Mouse (Mus musculus): ENCODE measurements around the gene Lce3a. TPM values are rescaled to one million over a fixed set of nuclear protein-coding genes. Genes with fewer than 3 reads are reported as not detected.

The Lce3a gene
- not detected in 2 replicates for total RNA-seq (2014; rRNA removed)
- not detected in 2 replicates for polyA plus RNA-seq (2012; rRNA removed)

GRCm38 (mm10) chr3:92926130-92926529, at the start of gene Lce3a:
Lce3a (minus strand) TSS chr3:92926230.
- DNase-seq (ENCODE audit: extremely low read depth, low read depth, low spot score) = no peak
- H3K9ac ChIP-seq (ENCODE audit: low read depth, low read length) = no peak within 1 kb of the TSS
- no peaks in the 10 kb centered on the region for H3K36me3 ChIP-seq (ENCODE audit: control insufficient read depth, insufficient read depth, low read length)
- 70% methylated on average over 2 of the region's 2 CpGs for WGBS
- TF ChIP-seq CTCF (IDR thresholded peaks at IDR 0.05; ENCODE audit: low read depth, low read length) (no peak), POLR2A (IDR thresholded peaks at IDR 0.05; ENCODE audit: extremely low read depth, insufficient read depth, low read length) (no peak)
- H3K79me2 ChIP-seq (ENCODE audit: control insufficient read depth, insufficient read depth, low read length) = no peaks in the 10 kb centered on the region
- no peaks in the 10 kb centered on the region for H3K27me3 ChIP-seq (ENCODE audit: control insufficient read depth, insufficient read depth, low read length)
- H3K4me1 ChIP-seq (ENCODE audit: control insufficient read depth, insufficient read depth, low read length) = no peaks in the 10 kb centered on the region
- H3K4me3 ChIP-seq (ENCODE audit: insufficient read depth, low read depth, low read length) = no peak within 1 kb of the TSS
- no peak within 1 kb of the TSS for H3K27ac ChIP-seq (replicated peaks; ENCODE audit: insufficient read depth, low read depth, low read length)

GRCm38 (mm10) chr3:92966761-92967160, 40.7 kb upstream of the Lce3a start, which contains the start of gene Lce3e:
Lce3e (plus strand) TSS chr3:92967061.
- no peaks in the 10 kb centered on the region for H3K79me2 ChIP-seq (ENCODE audit: control insufficient read depth, insufficient read depth, low read length)
- H3K27me3 ChIP-seq (ENCODE audit: control insufficient read depth, insufficient read depth, low read length) = no peaks in the 10 kb centered on the region
- H3K27ac ChIP-seq (replicated peaks; ENCODE audit: insufficient read depth, low read depth, low read length) = no peak within 1 kb of the TSS
- DNase-seq (ENCODE audit: extremely low read depth, low read depth, low spot score) = no peak
- no peak within 1 kb of the TSS for H3K4me3 ChIP-seq (ENCODE audit: insufficient read depth, low read depth, low read length)
- WGBS = 86% methylated on average over 2 of the region's 2 CpGs
- TF ChIP-seq CTCF (IDR thresholded peaks at IDR 0.05; ENCODE audit: low read depth, low read length) (no peak), POLR2A (IDR thresholded peaks at IDR 0.05; ENCODE audit: extremely low read depth, insufficient read depth, low read length) (no peak)
- H3K9ac ChIP-seq (ENCODE audit: low read depth, low read length) = no peak within 1 kb of the TSS
- no peaks in the 10 kb centered on the region for H3K36me3 ChIP-seq (ENCODE audit: control insufficient read depth, insufficient read depth, low read length)
- H3K4me1 ChIP-seq (ENCODE audit: control insufficient read depth, insufficient read depth, low read length) = no peaks in the 10 kb centered on the region

GRCm38 (mm10) chr3:92957090-92957489, 31.1 kb upstream of the Lce3a start, which contains the start of gene Lce3d:
Lce3d (plus strand) TSS chr3:92957390.
- no peak within 1 kb of the TSS for H3K4me3 ChIP-seq (ENCODE audit: insufficient read depth, low read depth, low read length)
- no peak for DNase-seq (ENCODE audit: extremely low read depth, low read depth, low spot score)
- H3K9ac ChIP-seq (ENCODE audit: low read depth, low read length) = no peak within 1 kb of the TSS
- H3K4me1 ChIP-seq (ENCODE audit: control insufficient read depth, insufficient read depth, low read length) = no peaks in the 10 kb centered on the region
- 92% methylated on average over 1 of the region's 1 CpGs for WGBS
- H3K27ac ChIP-seq (replicated peaks; ENCODE audit: insufficient read depth, low read depth, low read length) = no peak within 1 kb of the TSS
- no peaks in the 10 kb centered on the region for H3K79me2 ChIP-seq (ENCODE audit: control insufficient read depth, insufficient read depth, low read length)
- H3K27me3 ChIP-seq (ENCODE audit: control insufficient read depth, insufficient read depth, low read length) = no peaks in the 10 kb centered on the region
- H3K36me3 ChIP-seq (ENCODE audit: control insufficient read depth, insufficient read depth, low read length) = no peaks in the 10 kb centered on the region
- TF ChIP-seq POLR2A (IDR thresholded peaks at IDR 0.05; ENCODE audit: extremely low read depth, insufficient read depth, low read length) (no peak), CTCF (IDR thresholded peaks at IDR 0.05; ENCODE audit: low read depth, low read length) (no peak)

- 50% methylated on average over 1 of the region's 1 CpGs for WGBS
- DNase-seq (ENCODE audit: extremely low read depth, low read depth, low spot score) = no peak
- H3K27ac ChIP-seq (replicated peaks; ENCODE audit: insufficient read depth, low read depth, low read length) = no peak within 1 kb of the TSS
- no peaks in the 10 kb centered on the region for H3K4me1 ChIP-seq (ENCODE audit: control insufficient read depth, insufficient read depth, low read length)
- H3K4me3 ChIP-seq (ENCODE audit: insufficient read depth, low read depth, low read length) = no peak within 1 kb of the TSS
- no peaks in the 10 kb centered on the region for H3K27me3 ChIP-seq (ENCODE audit: control insufficient read depth, insufficient read depth, low read length)
- TF ChIP-seq CTCF (IDR thresholded peaks at IDR 0.05; ENCODE audit: low read depth, low read length) (no peak), POLR2A (IDR thresholded peaks at IDR 0.05; ENCODE audit: extremely low read depth, insufficient read depth, low read length) (no peak)
- no peak within 1 kb of the TSS for H3K9ac ChIP-seq (ENCODE audit: low read depth, low read length)
- H3K79me2 ChIP-seq (ENCODE audit: control insufficient read depth, insufficient read depth, low read length) = no peaks in the 10 kb centered on the region
- no peaks in the 10 kb centered on the region for H3K36me3 ChIP-seq (ENCODE audit: control insufficient read depth, insufficient read depth, low read length)
Measured at GRCm38 (mm10) chr3:92944186-92944585, 18.2 kb upstream of the Lce3a start, which contains the start of gene Lce3c. Lce3c (plus strand) TSS chr3:92944486.

GRCm38 (mm10) chr3:92932679-92933078, 6.6 kb upstream of the Lce3a start, which contains the start of gene Lce3b:
Lce3b (plus strand) TSS chr3:92932979.
- 44% methylated on average over 2 of the region's 2 CpGs for WGBS
- Histone ChIP-seq H3K79me2 (ENCODE audit: control insufficient read depth, insufficient read depth, low read length) (no peaks in the 10 kb centered on the region), H3K36me3 (ENCODE audit: control insufficient read depth, insufficient read depth, low read length) (no peaks in the 10 kb centered on the region), H3K4me3 (ENCODE audit: insufficient read depth, low read depth, low read length) (no peak within 1 kb of the TSS), H3K4me1 (ENCODE audit: control insufficient read depth, insufficient read depth, low read length) (no peaks in the 10 kb centered on the region), H3K27me3 (ENCODE audit: control insufficient read depth, insufficient read depth, low read length) (no peaks in the 10 kb centered on the region), H3K27ac (replicated peaks; ENCODE audit: insufficient read depth, low read depth, low read length) (no peak within 1 kb of the TSS), H3K9ac (ENCODE audit: low read depth, low read length) (no peak within 1 kb of the TSS)
- no peak for DNase-seq (ENCODE audit: extremely low read depth, low read depth, low spot score)
- no peak for TF ChIP-seq POLR2A (IDR thresholded peaks at IDR 0.05; ENCODE audit: extremely low read depth, insufficient read depth, low read length)
- TF ChIP-seq CTCF (IDR thresholded peaks at IDR 0.05; ENCODE audit: low read depth, low read length) = no peak

- TF ChIP-seq POLR2A (IDR thresholded peaks at IDR 0.05; ENCODE audit: extremely low read depth, insufficient read depth, low read length) (no peak), CTCF (IDR thresholded peaks at IDR 0.05; ENCODE audit: low read depth, low read length) (no peak)
- no peak overlapping the region for H3K9ac ChIP-seq (ENCODE audit: low read depth, low read length)
- no peak for DNase-seq (ENCODE audit: extremely low read depth, low read depth, low spot score)
Measured at GRCm38 (mm10) chr3:92920364-92920763, 5.7 kb downstream of the Lce3a start.

More at GRCm38 (mm10) chr3:92920364-92920763, 5.7 kb downstream of the Lce3a start:
- Histone ChIP-seq H3K36me3 (ENCODE audit: control insufficient read depth, insufficient read depth, low read length) (no peaks in the 10 kb centered on the region), H3K27me3 (ENCODE audit: control insufficient read depth, insufficient read depth, low read length) (no peaks in the 10 kb centered on the region), H3K4me1 (ENCODE audit: control insufficient read depth, insufficient read depth, low read length) (no peaks in the 10 kb centered on the region), H3K79me2 (ENCODE audit: control insufficient read depth, insufficient read depth, low read length) (no peaks in the 10 kb centered on the region), H3K27ac (replicated peaks; ENCODE audit: insufficient read depth, low read depth, low read length) (no peak overlapping the region), H3K4me3 (ENCODE audit: insufficient read depth, low read depth, low read length) (no peak overlapping the region)
- WGBS = 56% methylated on average over 4 of the region's 4 CpGs

Data from liver, adult 2 months (tissue).